Mouse (Mus musculus) kidney, adult 2 months (tissue): ENCODE results near the gene Gm27021. TPM values are rescaled to one million over a fixed set of nuclear protein-coding genes. Genes with fewer than 3 reads are reported as not detected.

Experiments
- DNase-seq: peaks from one replicate; pipeline ENCODE4 v3.0.0; 2021
- H3K27ac ChIP-seq: fragments of 200-500 bp; 2 replicates; pipeline ENCODE4 v1.5.1; 2012; ENCODE audit warnings: low read depth, low read length, control low read depth, inconsistent platforms; ENCODE audit not compliant: insufficient read depth
- H3K27me3 ChIP-seq: fragments of 200-500 bp; replicated peaks from 2 replicates; pipeline ENCODE4 v1.6.1; 2012; ENCODE audit warnings: mild to moderate bottlenecking, moderate library complexity, low read length, inconsistent platforms; ENCODE audit not compliant: control insufficient read depth, insufficient read depth
- H3K36me3 ChIP-seq: fragments of 200-500 bp; 2 replicates; pipeline ENCODE4 v1.6.1; 2012; ENCODE audit warnings: mild to moderate bottlenecking, moderate library complexity, low read length, inconsistent platforms; ENCODE audit not compliant: control insufficient read depth, insufficient read depth
- H3K4me1 ChIP-seq: fragments of 200-500 bp; 2 replicates; pipeline ENCODE4 v1.6.1; 2011; ENCODE audit warnings: low read length; ENCODE audit not compliant: control insufficient read depth, insufficient read depth
- H3K4me3 ChIP-seq: fragments of 200-500 bp; 2 replicates; pipeline ENCODE4 v1.5.1; 2011; ENCODE audit warnings: mild to moderate bottlenecking, low read depth, low read length, control low read depth; ENCODE audit not compliant: insufficient read depth
- CTCF ChIP-seq: fragments of 200-500 bp; conservative IDR thresholded peaks from 2 replicates; pipeline ENCODE4 v1.5.1; 2011; ENCODE audit warnings: low read depth, mild to moderate bottlenecking, control low read depth, low read length, moderate library complexity, mixed read lengths; ENCODE audit not compliant: insufficient read depth, insufficient read length
- POLR2A ChIP-seq: fragments of 200-500 bp; IDR thresholded peaks from one replicate; pipeline ENCODE4 v1.6.1; 2011; ENCODE audit warnings: low read depth, low read length, control low read depth
- WGBS: fragments of 180-500 bp; shearing (Covaris S2); methylation state at CpG from one replicate; pipeline ENCODE4 v1.1.7; 2018; 5-methylcytosine and 5-hydroxymethylcytosine counted together
- polyA plus RNA-seq: library from polyadenylated mRNA; depleted of rRNA; stranded (reverse); fragments of >200 nt; gene quantifications from 2 replicates; pipeline ENCODE4 v1.2.3, GENCODE M21; 2012; rRNA removed

The Gm27021 gene
- 1.6 TPM in 1 of 2 replicates, not detected in the other for polyA plus RNA-seq

- Histone ChIP-seq H3K4me1 (peaks cover 30% of the 10 kb centered on the region), H3K4me3 (peak within 1 kb of the TSS; percentile 83), H3K27ac (peak within 1 kb of the TSS; percentile 87), H3K27me3 (no peaks in the 10 kb centered on the region), H3K36me3 (peaks cover 3% of the 10 kb centered on the region)
- DNase-seq, result peak; percentile 96
- WGBS, result under 1% methylated on average over 105 of the region's 105 CpGs
- TF ChIP-seq CTCF (no peak), POLR2A (peak; percentile 76)
Measured at GRCm38 (mm10) chr8:120667561-120668373, at the start of gene Gm27021, which contains the start of gene Cox4i1. Gm27021 (minus strand) TSS chr8:120668079. Cox4i1 (plus strand) TSS chr8:120668222.

GRCm38 (mm10) chr8:120715996-120716680, 48.3 kb upstream of the Gm27021 start:
- Histone ChIP-seq H3K4me1 (0 out of 2 replicates have a peak, but pooled peaks cover 3% of the 10 kb centered on the region), H3K4me3 (no peak overlapping the region), H3K27ac (no peak overlapping the region), H3K27me3 (no peaks in the 10 kb centered on the region), H3K36me3 (no peaks in the 10 kb centered on the region)
- no peak for DNase-seq
- no peak for TF ChIP-seq POLR2A
- TF ChIP-seq CTCF, result no peak
- whole genome bisulfite sequencing, result 77% methylated on average over 15 of the region's 15 CpGs

GRCm38 (mm10) chr8:120715200-120715599, 47.3 kb upstream of the Gm27021 start:
- no peaks in the 10 kb centered on the region for H3K36me3 ChIP-seq
- peak overlapping the region; percentile 9 for H3K27ac ChIP-seq
- 0 out of 2 replicates have a peak, but pooled peaks cover 3% of the 10 kb centered on the region for H3K4me1 ChIP-seq
- WGBS, result 59% methylated on average over 6 of the region's 6 CpGs
- TF ChIP-seq POLR2A (no peak), CTCF (no peak)
- H3K27me3 ChIP-seq, result no peaks in the 10 kb centered on the region
- no peak overlapping the region for H3K4me3 ChIP-seq
- DNase-seq, result peak; percentile 46

GRCm38 (mm10) chr8:120709176-120709575, 41.3 kb upstream of the Gm27021 start:
- Histone ChIP-seq H3K36me3 (no peaks in the 10 kb centered on the region), H3K27ac (no peak overlapping the region), H3K4me1 (no peaks in the 10 kb centered on the region), H3K4me3 (no peak overlapping the region), H3K27me3 (no peaks in the 10 kb centered on the region)
- TF ChIP-seq CTCF (no peak), POLR2A (no peak)
- DNase-seq, result no peak
- 67% methylated on average over 10 of the region's 10 CpGs for WGBS

GRCm38 (mm10) chr8:120706193-120706592, 38.3 kb upstream of the Gm27021 start:
- no peak overlapping the region for H3K4me3 ChIP-seq
- no peaks in the 10 kb centered on the region for H3K4me1 ChIP-seq
- TF ChIP-seq CTCF, result no peak
- TF ChIP-seq POLR2A, result no peak
- no peak overlapping the region for H3K27ac ChIP-seq
- no peaks in the 10 kb centered on the region for H3K36me3 ChIP-seq
- 94% methylated on average over 3 of the region's 3 CpGs for WGBS
- no peak for DNase-seq
- no peaks in the 10 kb centered on the region for H3K27me3 ChIP-seq

GRCm38 (mm10) chr8:120705163-120705562, 37.3 kb upstream of the Gm27021 start:
- H3K36me3 ChIP-seq, result no peaks in the 10 kb centered on the region
- no peak overlapping the region for H3K27ac ChIP-seq
- WGBS, result 78% methylated on average over 15 of the region's 15 CpGs
- DNase-seq, result no peak
- H3K4me1 ChIP-seq, result peaks cover under 1% of the 10 kb centered on the region; the same call in 1 of the 2 replicates
- H3K27me3 ChIP-seq, result no peaks in the 10 kb centered on the region
- TF ChIP-seq CTCF, result no peak
- no peak for TF ChIP-seq POLR2A
- H3K4me3 ChIP-seq, result no peak overlapping the region

- TF ChIP-seq POLR2A (no peak), CTCF (no peak)
- Histone ChIP-seq H3K4me3 (no peak overlapping the region), H3K4me1 (peaks cover 5% of the 10 kb centered on the region), H3K36me3 (no peaks in the 10 kb centered on the region), H3K27me3 (no peaks in the 10 kb centered on the region), H3K27ac (no peak overlapping the region)
- no peak for DNase-seq
- 40% methylated on average over 9 of the region's 9 CpGs for WGBS
Measured at GRCm38 (mm10) chr8:120704203-120704602, 36.3 kb upstream of the Gm27021 start.
